Mouse (Mus musculus) heart, postnatal 0 days (tissue): ENCODE results near the gene Gm49322. TPM values are rescaled to one million over a fixed set of nuclear protein-coding genes. Genes with fewer than 3 reads are reported as not detected.
A peak's percentile ranks its signal among the peaks of the same experiment; 100 is the strongest.
"Not testable (repeated sequence)": the region's sequence is repeated elsewhere in the genome, so short reads cannot be mapped to it uniquely, and the experiment has no call there.

ENCODE experiments used
- ATAC-seq: fragments of 200-750 bp; cut with Nextera tagmentation; 2 replicates; pipeline ENCODE4 v1.8.0; 2017; ENCODE audit warnings: low read depth, moderate number of reproducible peaks, moderate library complexity; ENCODE audit not compliant: insufficient read depth
- DNase-seq: peaks from one replicate; pipeline ENCODE4 v3.0.0-alpha.2; 2016; ENCODE audit warnings: low spot score
- H3K27ac ChIP-seq: fragments of 300-500 bp; sonication (generic); 2 replicates; pipeline ENCODE4 v1.5.1; 2014; ENCODE audit warnings: low read depth, mild to moderate bottlenecking
- H3K27me3 ChIP-seq: fragments of 300-500 bp; sonication (generic); 2 replicates; pipeline ENCODE4 v1.6.1; 2014; ENCODE audit warnings: low read length, mixed read lengths; ENCODE audit not compliant: control insufficient read depth, insufficient read depth
- H3K36me3 ChIP-seq: fragments of 300-500 bp; sonication (generic); replicated peaks from 2 replicates; pipeline ENCODE4 v1.6.1; 2014; ENCODE audit warnings: low read length, mixed read lengths; ENCODE audit not compliant: control insufficient read depth, insufficient read depth
- H3K4me1 ChIP-seq: fragments of 300-500 bp; sonication (generic); 2 replicates; pipeline ENCODE4 v1.6.1; 2014; ENCODE audit warnings: antibody characterized with exemption; ENCODE audit not compliant: control insufficient read depth, insufficient read depth
- H3K4me2 ChIP-seq: fragments of 300-500 bp; sonication (generic); 2 replicates; pipeline ENCODE4 v1.6.1; 2014; ENCODE audit warnings: low read depth, mild to moderate bottlenecking, low read length, moderate library complexity
- H3K4me3 ChIP-seq: fragments of 300-500 bp; sonication (generic); 2 replicates; pipeline ENCODE4 v1.5.1; 2014; ENCODE audit warnings: low read depth, low read length
- H3K9ac ChIP-seq: fragments of 300-500 bp; sonication (generic); replicated peaks from 2 replicates; pipeline ENCODE4 v1.6.1; 2014; ENCODE audit warnings: low read depth, low read length, mixed read lengths
- H3K9me3 ChIP-seq: fragments of 300-500 bp; sonication (generic); replicated peaks from 2 replicates; pipeline ENCODE4 v1.6.1; 2016; ENCODE audit warnings: low read length; ENCODE audit not compliant: control insufficient read depth
- CTCF ChIP-seq: IDR thresholded peaks from 2 replicates; pipeline ENCODE4 v1.5.1; 2016; ENCODE audit warnings: antibody characterized with exemption, control low read depth, low read depth
- EP300 ChIP-seq: IDR thresholded peaks from 2 replicates; pipeline ENCODE4 v1.6.1; 2016; ENCODE audit warnings: antibody characterized with exemption, low read depth
- WGBS: fragments of 180-500 bp; shearing (Covaris S2); extraction: QIAGEN DNeasy Blood & Tissue Kit; methylation state at CpG from one replicate; pipeline ENCODE4 v1.1.7; 2014; 5-methylcytosine and 5-hydroxymethylcytosine counted together
- polyA plus RNA-seq: library from polyadenylated mRNA; unstranded; fragments of >200 nt; fragmentation: Nextera tagmentation; extraction: Ambion mirVana; gene quantifications from 2 replicates; pipeline ENCODE4 v1.2.1, GENCODE M21; 2015
- total RNA-seq: library from RNA; depleted of rRNA; stranded (reverse); fragments of >200 nt; gene quantifications from 2 replicates; pipeline ENCODE4 v1.2.3, GENCODE M21; 2014; ENCODE audit warnings: low replicate concordance

Gm49322 gene
- total and polyA plus RNA-seq, 2 experiments from 2014 or later, result 0.23 to 0.38 TPM

DNA sequence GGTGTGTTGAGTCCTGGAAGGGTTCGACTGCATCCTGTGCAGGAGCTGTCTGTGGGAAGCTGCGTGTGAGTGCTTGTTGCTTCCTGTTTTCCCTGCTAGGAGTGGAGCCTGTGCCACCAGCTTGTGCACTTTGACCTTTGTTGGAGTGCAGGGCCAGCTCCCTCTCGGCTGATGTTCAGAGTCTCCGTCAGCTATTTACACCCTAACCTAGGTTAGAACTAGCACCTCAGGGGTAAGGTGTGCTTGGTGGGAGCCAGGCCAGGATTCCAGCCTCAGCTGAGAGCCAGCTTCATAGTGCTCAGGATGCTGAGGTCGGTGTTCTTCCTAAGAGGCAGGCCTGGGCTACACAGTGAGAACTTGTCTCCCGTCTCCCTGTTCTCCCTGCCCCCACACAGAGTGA, 29.5 kb downstream of the Gm49322 start:
- H3K4me3 ChIP-seq, result no peak overlapping the region
- no peak overlapping the region for H3K9ac ChIP-seq
- 81% methylated on average over 6 of the region's 6 CpGs for WGBS
- no peak overlapping the region for H3K4me2 ChIP-seq
- H3K9me3 ChIP-seq, result no peaks in the 10 kb centered on the region
- peaks cover 3% of the 10 kb centered on the region; the same call in 1 of the 2 replicates for H3K4me1 ChIP-seq
- H3K27me3 ChIP-seq, result no peaks in the 10 kb centered on the region
- ATAC-seq, result no peak
- H3K36me3 ChIP-seq, result peaks cover 64% of the 10 kb centered on the region
- no peak for DNase-seq
- H3K27ac ChIP-seq, result no peak overlapping the region
- TF ChIP-seq CTCF, result no peak
- no peak for TF ChIP-seq EP300

DNA sequence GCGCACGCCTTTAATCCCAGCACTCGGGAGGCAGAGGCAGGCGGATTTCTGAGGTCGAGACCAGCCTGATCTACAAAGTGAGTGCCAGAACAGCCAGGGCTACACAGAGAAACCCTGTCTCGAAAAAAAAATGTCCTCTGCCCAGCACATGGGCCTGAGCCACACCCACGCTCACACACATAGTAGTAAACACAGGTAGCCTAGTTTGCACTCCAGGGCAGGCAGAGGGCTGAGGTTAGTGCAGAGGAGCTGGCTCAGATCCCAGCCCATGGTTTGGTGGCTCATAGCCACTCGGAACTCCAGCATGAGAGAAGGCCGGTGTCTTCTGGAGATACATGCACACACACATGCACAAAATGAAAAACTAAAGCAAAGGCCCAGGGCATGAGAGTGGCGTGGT, 41.1 kb downstream of the Gm49322 start:
- H3K9me3 ChIP-seq, result no peaks in the 10 kb centered on the region
- ATAC-seq (no peak), DNase-seq (no peak)
- H3K36me3 ChIP-seq, result peaks cover 57% of the 10 kb centered on the region
- no peak overlapping the region for H3K9ac ChIP-seq
- H3K4me3 ChIP-seq, result no peak overlapping the region
- 90% methylated on average over 10 of the region's 10 CpGs for WGBS
- H3K4me1 ChIP-seq, result no peaks in the 10 kb centered on the region
- no peaks in the 10 kb centered on the region for H3K27me3 ChIP-seq
- no peak overlapping the region for H3K27ac ChIP-seq
- no peak overlapping the region for H3K4me2 ChIP-seq
- TF ChIP-seq CTCF (no peak), EP300 (no peak)

DNA sequence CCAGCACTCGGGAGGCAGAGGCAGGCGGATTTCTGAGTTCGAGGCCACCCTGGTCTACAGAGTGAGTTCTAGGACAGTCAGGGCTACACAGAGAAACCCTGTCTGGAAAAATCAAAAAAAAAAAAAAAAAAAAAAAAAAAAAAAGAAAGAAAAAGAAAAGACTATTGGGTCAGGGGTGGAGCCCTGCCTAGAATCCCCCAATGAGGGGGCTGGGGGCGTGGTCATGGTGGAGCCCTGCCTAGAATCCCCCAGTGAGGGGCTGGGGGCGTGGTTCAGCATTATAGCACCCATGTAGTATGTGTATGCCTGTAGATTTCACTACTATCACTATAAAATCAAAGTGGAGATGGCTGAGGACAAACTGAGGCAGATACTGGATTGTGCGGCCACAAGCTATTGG, 44.1 kb downstream of the Gm49322 start:
- peaks cover 34% of the 10 kb centered on the region for H3K36me3 ChIP-seq
- not testable (repeated sequence) for H3K4me3 ChIP-seq, H3K27ac ChIP-seq, H3K4me1 ChIP-seq, H3K9ac ChIP-seq, H3K4me2 ChIP-seq, H3K27me3 ChIP-seq, DNase-seq, ATAC-seq, H3K9me3 ChIP-seq
- 95% methylated on average over 6 of the region's 6 CpGs for WGBS

DNA sequence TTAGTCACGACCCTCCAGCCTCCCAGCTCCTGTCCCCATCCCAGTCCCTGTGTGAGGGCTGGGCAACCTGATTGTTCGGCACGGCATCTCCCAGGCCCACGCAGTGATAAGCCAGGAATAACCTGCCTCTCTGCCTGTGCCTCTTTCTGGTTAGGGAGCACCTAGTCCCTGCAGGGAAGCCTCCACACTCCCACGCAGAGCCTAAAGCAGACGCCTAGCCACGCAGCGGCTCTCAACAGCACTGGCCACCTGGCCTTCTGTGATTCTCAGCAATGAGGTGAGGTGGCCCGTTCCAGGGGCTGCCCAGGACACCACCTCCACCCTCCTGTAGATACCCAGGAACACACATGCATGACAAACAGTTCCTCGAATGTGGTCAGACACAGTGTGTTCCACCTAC, 44.6 kb downstream of the Gm49322 start:
- ATAC-seq, result no peak
- Histone ChIP-seq H3K4me3 (no peak overlapping the region), H3K4me1 (peaks cover 6% of the 10 kb centered on the region), H3K9ac (no peak overlapping the region), H3K27me3 (no peaks in the 10 kb centered on the region), H3K4me2 (no peak overlapping the region), H3K36me3 (peaks cover 30% of the 10 kb centered on the region), H3K9me3 (no peaks in the 10 kb centered on the region), H3K27ac (no peak overlapping the region)
- no peak for DNase-seq
- WGBS, result 78% methylated on average over 10 of the region's 10 CpGs
- no peak for TF ChIP-seq EP300
- TF ChIP-seq CTCF, result no peak

DNA sequence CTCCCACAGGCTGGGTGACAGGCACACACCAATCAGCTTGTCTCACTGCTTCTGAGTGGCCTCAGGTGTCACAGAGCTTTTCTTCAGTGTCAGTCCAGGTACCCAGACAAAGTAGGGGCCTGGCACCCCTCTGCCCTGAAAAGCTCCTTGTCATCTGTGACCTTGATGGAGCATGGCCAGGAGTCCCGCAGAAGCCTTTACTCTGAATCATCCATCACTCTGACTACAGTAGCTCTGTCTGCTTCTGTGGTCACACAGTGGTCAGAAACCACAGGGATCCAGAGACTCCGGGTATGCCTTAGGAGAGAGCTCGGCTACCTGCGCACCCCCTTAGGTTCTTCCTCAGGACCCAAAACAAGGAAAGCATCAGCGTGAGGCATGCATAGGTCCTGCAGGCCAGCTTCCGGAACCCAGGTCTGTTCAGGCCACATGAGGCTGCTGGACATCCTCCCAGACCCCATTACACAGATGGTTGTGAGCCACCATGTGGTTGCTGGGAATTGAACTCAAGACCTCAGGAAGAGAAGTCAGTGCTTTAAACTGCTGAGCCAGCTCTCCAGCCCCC, 47.4 kb downstream of the Gm49322 start:
- no peaks in the 10 kb centered on the region for H3K27me3 ChIP-seq
- peaks cover 11% of the 10 kb centered on the region for H3K36me3 ChIP-seq
- H3K9me3 ChIP-seq, result no peaks in the 10 kb centered on the region
- H3K4me2 ChIP-seq, result no peak overlapping the region
- no peak for ATAC-seq
- DNase-seq, result no peak
- 79% methylated on average over 6 of the region's 6 CpGs for WGBS
- H3K27ac ChIP-seq, result no peak overlapping the region
- no peak overlapping the region for H3K4me3 ChIP-seq
- H3K4me1 ChIP-seq, result peaks cover 11% of the 10 kb centered on the region
- no peak overlapping the region for H3K9ac ChIP-seq
- TF ChIP-seq CTCF, result no peak
- TF ChIP-seq EP300, result no peak

DNA sequence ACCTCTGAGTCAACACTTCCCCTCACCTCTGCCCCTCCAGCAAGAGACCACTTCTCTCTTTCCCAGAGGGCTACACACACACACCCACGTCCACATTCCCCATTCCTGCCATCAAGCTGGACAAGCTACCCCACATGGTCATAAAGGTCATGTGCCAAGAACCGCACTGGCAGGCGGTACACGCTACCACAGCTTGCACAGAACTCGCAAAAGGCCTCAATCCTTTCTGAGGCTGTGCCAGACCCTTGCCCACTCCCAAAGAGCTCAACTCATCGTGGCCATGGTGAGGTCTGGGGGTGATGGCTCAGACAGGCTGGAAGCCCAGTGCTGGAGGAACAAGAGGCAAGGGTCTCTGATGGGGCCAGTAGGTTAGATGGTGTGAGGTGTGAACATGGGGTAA, 49.0 kb downstream of the Gm49322 start:
- H3K4me2 ChIP-seq, result peak overlapping the region; percentile 87; the same call in 1 of the 2 replicates
- ATAC-seq, result no peak
- H3K27ac ChIP-seq, result no peak overlapping the region
- 87% methylated on average over 6 of the region's 6 CpGs for WGBS
- no peak overlapping the region for H3K4me3 ChIP-seq
- no peaks in the 10 kb centered on the region for H3K9me3 ChIP-seq
- no peak overlapping the region for H3K9ac ChIP-seq
- peaks cover 6% of the 10 kb centered on the region; the same call in 1 of the 2 replicates for H3K36me3 ChIP-seq
- peaks cover 11% of the 10 kb centered on the region for H3K4me1 ChIP-seq
- DNase-seq, result no peak
- H3K27me3 ChIP-seq, result no peaks in the 10 kb centered on the region
- TF ChIP-seq EP300, result no peak
- no peak for TF ChIP-seq CTCF
